Mouse (Mus musculus): ENCODE results near the gene Borcs7. TPM values are rescaled to one million over a fixed set of nuclear protein-coding genes. Genes with fewer than 3 reads are reported as not detected.

Gene Borcs7
- polyA plus RNA-seq, 2 experiments = 9.5 to 13.5 TPM

GRCm38 (mm10) chr19:46657339-46658020 lies 32.2 kb upstream of the Borcs7 start:
- Histone ChIP-seq H3K36me3 (ENCODE audit: control insufficient read depth, insufficient read depth, low read length) (peaks cover 46% of the 10 kb centered on the region), H3K9ac (ENCODE audit: low read depth, low read length, severe bottlenecking) (no peak overlapping the region), H3K4me3 (replicated peaks; ENCODE audit: low read length) (no peak overlapping the region), H3K4me1 (ENCODE audit: control insufficient read depth, insufficient read depth, low read length) (no peaks in the 10 kb centered on the region), H3K9me3 (ENCODE audit: control insufficient read depth, low read length) (no peaks in the 10 kb centered on the region), H3K4me2 (replicated peaks; ENCODE audit: low read depth, low read length, severe bottlenecking) (no peak overlapping the region), H3K27ac (replicated peaks; ENCODE audit: low read depth, low read length) (no peak overlapping the region), H3K27me3 (ENCODE audit: control insufficient read depth, insufficient read depth, low read length) (no peaks in the 10 kb centered on the region)
- ATAC-seq (ENCODE audit: low FRiP score, low read depth) (no peak), DNase-seq (ENCODE audit: low spot score) (no peak)
- 91% methylated on average over 3 of the region's 3 CpGs for WGBS
- no peak for TF ChIP-seq POLR2A (IDR thresholded peaks at IDR 0.05; ENCODE audit: borderline replicate concordance, extremely low read depth, insufficient read depth, insufficient read length)

- Histone ChIP-seq H3K36me3 (ENCODE audit: control insufficient read depth, insufficient read depth, low read length) (peaks cover 40% of the 10 kb centered on the region), H3K27me3 (ENCODE audit: control insufficient read depth, insufficient read depth, low read length) (no peaks in the 10 kb centered on the region), H3K9ac (ENCODE audit: low read depth, low read length, severe bottlenecking) (no peak overlapping the region), H3K4me2 (replicated peaks; ENCODE audit: low read depth, low read length, severe bottlenecking) (no peak overlapping the region), H3K4me1 (ENCODE audit: control insufficient read depth, insufficient read depth, low read length) (no peaks in the 10 kb centered on the region), H3K9me3 (ENCODE audit: control insufficient read depth, low read length) (no peaks in the 10 kb centered on the region), H3K4me3 (replicated peaks; ENCODE audit: low read length) (no peak overlapping the region), H3K27ac (replicated peaks; ENCODE audit: low read depth, low read length) (no peak overlapping the region)
- WGBS = 94% methylated on average over 7 of the region's 7 CpGs
- DNase-seq (ENCODE audit: low spot score) (no peak), ATAC-seq (ENCODE audit: low FRiP score, low read depth) (no peak)
- TF ChIP-seq POLR2A (IDR thresholded peaks at IDR 0.05; ENCODE audit: borderline replicate concordance, extremely low read depth, insufficient read depth, insufficient read length) = no peak
Observed at GRCm38 (mm10) chr19:46658348-46658747, 31.4 kb upstream of the Borcs7 start.

DNA sequence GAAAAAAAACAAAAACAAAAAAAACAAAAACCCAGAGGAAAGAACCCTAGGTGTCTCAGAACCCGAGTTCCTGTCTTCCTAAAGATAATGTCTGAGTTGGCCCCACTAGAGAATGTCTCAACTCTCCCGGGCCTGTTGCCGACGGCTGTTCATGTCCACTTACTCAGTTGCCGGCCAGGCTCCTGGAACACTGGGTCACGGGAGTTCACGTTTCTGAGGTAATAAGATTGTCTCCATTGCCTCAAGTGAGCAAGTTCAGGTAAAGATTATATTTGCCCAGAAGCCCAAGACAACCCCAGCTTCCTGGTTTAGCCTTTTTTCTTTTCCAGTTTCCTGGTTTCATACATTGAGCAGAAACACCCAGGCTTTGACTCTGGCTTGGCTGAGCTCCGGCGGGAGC lies 30.9 kb upstream of the Borcs7 start:
- Histone ChIP-seq H3K4me2 (replicated peaks; ENCODE audit: low read depth, low read length, severe bottlenecking) (no peak overlapping the region), H3K27ac (replicated peaks; ENCODE audit: low read depth, low read length) (no peak overlapping the region), H3K27me3 (ENCODE audit: control insufficient read depth, insufficient read depth, low read length) (no peaks in the 10 kb centered on the region), H3K9me3 (ENCODE audit: control insufficient read depth, low read length) (no peaks in the 10 kb centered on the region), H3K4me1 (ENCODE audit: control insufficient read depth, insufficient read depth, low read length) (no peaks in the 10 kb centered on the region), H3K9ac (ENCODE audit: low read depth, low read length, severe bottlenecking) (no peak overlapping the region), H3K4me3 (replicated peaks; ENCODE audit: low read length) (no peak overlapping the region), H3K36me3 (ENCODE audit: control insufficient read depth, insufficient read depth, low read length) (peaks cover 35% of the 10 kb centered on the region)
- WGBS = 83% methylated on average over 9 of the region's 9 CpGs
- TF ChIP-seq POLR2A (IDR thresholded peaks at IDR 0.05; ENCODE audit: borderline replicate concordance, extremely low read depth, insufficient read depth, insufficient read length) = no peak
- DNase-seq (ENCODE audit: low spot score) (no peak), ATAC-seq (ENCODE audit: low FRiP score, low read depth) (no peak)

GRCm38 (mm10) chr19:46661511-46661910 lies 28.2 kb upstream of the Borcs7 start:
- WGBS = 43% methylated on average over 4 of the region's 4 CpGs
- no peak overlapping the region for H3K4me2 ChIP-seq (replicated peaks; ENCODE audit: low read depth, low read length, severe bottlenecking)
- DNase-seq (ENCODE audit: low spot score) (no peak), ATAC-seq (ENCODE audit: low FRiP score, low read depth) (no peak)
- no peak for TF ChIP-seq POLR2A (IDR thresholded peaks at IDR 0.05; ENCODE audit: borderline replicate concordance, extremely low read depth, insufficient read depth, insufficient read length)
- H3K36me3 ChIP-seq (ENCODE audit: control insufficient read depth, insufficient read depth, low read length) = peaks cover 9% of the 10 kb centered on the region
- no peak overlapping the region for H3K4me3 ChIP-seq (replicated peaks; ENCODE audit: low read length)
- H3K27ac ChIP-seq (replicated peaks; ENCODE audit: low read depth, low read length) = no peak overlapping the region
- no peak overlapping the region for H3K9ac ChIP-seq (ENCODE audit: low read depth, low read length, severe bottlenecking)
- no peaks in the 10 kb centered on the region for H3K9me3 ChIP-seq (ENCODE audit: control insufficient read depth, low read length)
- H3K4me1 ChIP-seq (ENCODE audit: control insufficient read depth, insufficient read depth, low read length) = 0 out of 2 replicates have a peak, but pooled peaks cover 6% of the 10 kb centered on the region
- no peaks in the 10 kb centered on the region for H3K27me3 ChIP-seq (ENCODE audit: control insufficient read depth, insufficient read depth, low read length)

DNA sequence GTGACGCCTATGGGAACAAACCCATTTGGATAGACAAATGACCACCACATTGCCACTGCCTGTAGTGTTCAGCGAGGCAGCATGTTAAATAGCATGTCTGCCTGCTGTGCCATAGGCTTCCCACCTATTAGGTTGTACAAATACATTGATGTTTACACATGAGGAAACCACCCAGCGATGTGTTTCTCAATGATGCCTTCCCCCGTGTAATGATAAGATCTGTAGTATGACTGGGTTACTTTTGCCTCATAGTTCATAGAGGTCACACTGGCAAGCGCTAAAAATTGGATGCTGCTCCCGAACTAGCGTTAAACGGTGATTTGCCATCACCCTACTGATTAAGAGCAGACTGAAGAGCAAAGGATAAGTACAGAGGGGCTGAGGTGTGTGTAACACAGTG lies 27.5 kb upstream of the Borcs7 start:
- Histone ChIP-seq H3K9me3 (ENCODE audit: control insufficient read depth, low read length) (no peaks in the 10 kb centered on the region), H3K27ac (replicated peaks; ENCODE audit: low read depth, low read length) (no peak overlapping the region), H3K27me3 (ENCODE audit: control insufficient read depth, insufficient read depth, low read length) (no peaks in the 10 kb centered on the region), H3K9ac (ENCODE audit: low read depth, low read length, severe bottlenecking) (no peak overlapping the region), H3K4me3 (replicated peaks; ENCODE audit: low read length) (no peak overlapping the region), H3K4me1 (ENCODE audit: control insufficient read depth, insufficient read depth, low read length) (0 out of 2 replicates have a peak, but pooled peaks cover 6% of the 10 kb centered on the region), H3K36me3 (ENCODE audit: control insufficient read depth, insufficient read depth, low read length) (0 out of 2 replicates have a peak, but pooled peaks cover 2% of the 10 kb centered on the region), H3K4me2 (replicated peaks; ENCODE audit: low read depth, low read length, severe bottlenecking) (no peak overlapping the region)
- ATAC-seq (ENCODE audit: low FRiP score, low read depth) (no peak), DNase-seq (ENCODE audit: low spot score) (no peak)
- WGBS = 84% methylated on average over 8 of the region's 8 CpGs
- no peak for TF ChIP-seq POLR2A (IDR thresholded peaks at IDR 0.05; ENCODE audit: borderline replicate concordance, extremely low read depth, insufficient read depth, insufficient read length)
